10 mouse cellular contexts compared by ENCODE assay signal in genomic region chr4:106780045-106780444, GRCm38 (mm10). TPM values are rescaled to one million over a fixed set of nuclear protein-coding genes. Genes with fewer than 3 reads are reported as not detected.
DNase-seq lines count a peak whose midpoint lies in the region; ATAC-seq and TF ChIP-seq lines count a peak whose summit lies in the region.
"Had no signal": no experiment of that assay in that cellular context is flagged by ENCODE, and none has a peak within 500 bp of the region (broad histone marks: within the 10 kb centered on the region; RNA-seq: fewer than 3 reads in every experiment).

No protein-coding gene starts in this region.

- H3K4me1 ChIP-seq in cerebellum, adult 2 months (ENCODE audit: control insufficient read depth, insufficient read depth, low read length): peaks cover 15% of the 10 kb centered on the region
- peaks cover 44% of the 10 kb centered on the region for H3K4me1 ChIP-seq in neural tube, embryonic 15.5 days

- peak; percentile 25 to 36 for DNase-seq in cerebellum, adult 2 months
- DNase-seq in right cerebral cortex, adult 18-20 months: peak; percentile 43
- DNase-seq in right cerebral cortex, postnatal 14 days: no peak
- peak; percentile 46 to 70 for DNase-seq in layer of hippocampus, adult 8-10 months (ENCODE audit: low spot score in 2 of 2)
- no peak for DNase-seq in ovary, postnatal 14 days (ENCODE audit: low spot score)

- no peak overlapping the region for H3K4me3 ChIP-seq in cerebellum, adult 2 months (replicated peaks; ENCODE audit: insufficient read depth, low read depth, low read length)
- no peak overlapping the region for H3K4me3 ChIP-seq in neural tube, embryonic 15.5 days (replicated peaks)

- ATAC-seq in cerebellum, adult (ENCODE audit: insufficient number of reproducible peaks, low FRiP score, low TSS enrichment): no peak
- peak; percentile 27 for ATAC-seq in neural tube, embryonic 15.5 days (ENCODE audit: low FRiP score)
- no peak for ATAC-seq in monocyte, adult 5-6 weeks (replicated peaks; ENCODE audit: insufficient number of reproducible peaks, low FRiP score, low TSS enrichment, poor library complexity, severe bottlenecking)

- no peaks in the 10 kb centered on the region for H3K9me3 ChIP-seq in neural tube, embryonic 15.5 days (replicated peaks)

- peak overlapping the region; percentile 16; the same call in 1 of the 2 replicates for H3K27ac ChIP-seq in cerebellum, adult 2 months (ENCODE audit: insufficient read depth, low read length)
- H3K27ac ChIP-seq in neural tube, embryonic 15.5 days (replicated peaks): peak overlapping the region; percentile 29; the same call in 1 of the 2 replicates

- no peaks in the 10 kb centered on the region for H3K36me3 ChIP-seq in neural tube, embryonic 15.5 days

- no peaks in the 10 kb centered on the region for H3K27me3 ChIP-seq in cerebellum, adult 2 months (ENCODE audit: control insufficient read depth, insufficient read depth, low read length)
- H3K27me3 ChIP-seq in neural tube, embryonic 15.5 days (replicated peaks): no peaks in the 10 kb centered on the region

- no peak overlapping the region for H3K4me2 ChIP-seq in neural tube, embryonic 15.5 days

- no peak overlapping the region for H3K9ac ChIP-seq in neural tube, embryonic 15.5 days (replicated peaks)

- 65% methylated on average over 3 of the region's 3 CpGs for WGBS in cerebellum, adult 2 months
- 8% methylated on average over 3 of the region's 3 CpGs for WGBS in neural tube, embryonic 15.5 days

- TF ChIP-seq CTCF in cerebellum, adult 2 months (IDR thresholded peaks at IDR 0.05; ENCODE audit: borderline replicate concordance, insufficient read depth, low read depth, low read length): no peak

- no peak for TF ChIP-seq POLR2A in cerebellum, adult 2 months (IDR thresholded peaks at IDR 0.05; ENCODE audit: borderline replicate concordance, insufficient read depth, low read length)

RNA-seq across cellular contexts. Expression of gene Acot11, which starts 24.8 kb away (rescaled TPM):
- polyA plus RNA-seq in cerebellum, adult 2 months (2012; rRNA removed): 32.5 and 32.7 TPM in 2 replicates
- total RNA-seq in layer of hippocampus, adult 8-10 months (2022): 10 to 100 TPM; 34.4 to 52.4 (median 49.7) TPM
- 2.4 and 3.1 TPM in 2 replicates for polyA plus RNA-seq in neural tube, embryonic 15.5 days (2015; fragmentation: Nextera tagmentation; extraction: Ambion mirVana)
- total RNA-seq in monocyte, adult 5-6 weeks (2017): 6.8 to 11.0 TPM (median 8.8 TPM) in 3 replicates

RNA-seq across cellular contexts. Expression of gene Fam151a, which starts 46.4 kb away (rescaled TPM):
- polyA plus RNA-seq in cerebellum, adult 2 months (2012; rRNA removed): not detected in 2 replicates
- not detected for total RNA-seq in layer of hippocampus, adult 8-10 months (2022)
- polyA plus RNA-seq in neural tube, embryonic 15.5 days (2015; fragmentation: Nextera tagmentation; extraction: Ambion mirVana): 0.10 TPM in 1 of 2 replicates, not detected in the other
- not detected in 3 replicates for total RNA-seq in monocyte, adult 5-6 weeks (2017)
- total RNA-seq: hematopoietic stem cell, adult 5-6 weeks; left cerebral cortex, postnatal 25 days had no signal

RNA-seq across cellular contexts. Expression of gene Mroh7, which starts 49.3 kb away (rescaled TPM):
- 3.2 and 3.8 TPM in 2 replicates for polyA plus RNA-seq in cerebellum, adult 2 months (2012; rRNA removed)
- total RNA-seq in layer of hippocampus, adult 8-10 months (2022): 1 to 10 TPM; 4.4 to 4.6 (median 4.5) TPM
- 0.33 and 0.38 TPM in 2 replicates for polyA plus RNA-seq in neural tube, embryonic 15.5 days (2015; fragmentation: Nextera tagmentation; extraction: Ambion mirVana)
- total RNA-seq in monocyte, adult 5-6 weeks (2017): not detected in 3 replicates
- total RNA-seq: hematopoietic stem cell, adult 5-6 weeks had no signal

Comparison
In these comparisons a context has a peak if more than half of its experiments do, and no peak if none do; other contexts are left out.
1. DNase-seq: peak in cerebellum, adult 2 months (2 of 2), right cerebral cortex, adult 18-20 months (single experiment) and layer of hippocampus, adult 8-10 months (2 of 2); none in right cerebral cortex, postnatal 14 days (single experiment) and ovary, postnatal 14 days (single experiment).